Mouse (Mus musculus): ENCODE data around the gene Gm20388.

DNA sequence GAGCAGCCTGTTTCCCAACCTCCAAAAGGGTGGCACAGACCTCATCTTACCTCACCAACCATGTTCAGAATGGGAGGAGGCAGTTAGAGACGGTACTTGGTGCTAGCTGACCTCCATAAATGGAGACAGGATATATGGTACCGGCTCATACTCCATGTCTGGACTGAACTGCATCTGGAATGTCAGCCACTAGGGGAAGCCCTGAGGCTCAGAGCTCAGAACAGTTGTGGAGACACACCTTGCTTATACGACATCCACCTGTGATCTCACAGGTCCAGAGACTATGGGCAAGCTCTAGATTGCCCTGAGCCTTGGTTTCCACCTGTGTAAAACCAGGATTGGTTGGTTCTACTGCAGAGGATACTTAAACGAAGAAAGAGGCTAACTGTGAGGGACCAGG, 2164.3 kb downstream of the Gm20388 start:
- TF ChIP-seq EP300 (IDR thresholded peaks at IDR 0.05; ENCODE audit: low read depth) (no peak), CTCF (IDR thresholded peaks at IDR 0.05; ENCODE audit: low read depth) (peak; percentile 8; the same call in 1 of the 2 replicates)

Measured in liver, embryonic 14.5 days (tissue).